ENCODE assay signal across 15 mouse cellular contexts in the genomic region with DNA sequence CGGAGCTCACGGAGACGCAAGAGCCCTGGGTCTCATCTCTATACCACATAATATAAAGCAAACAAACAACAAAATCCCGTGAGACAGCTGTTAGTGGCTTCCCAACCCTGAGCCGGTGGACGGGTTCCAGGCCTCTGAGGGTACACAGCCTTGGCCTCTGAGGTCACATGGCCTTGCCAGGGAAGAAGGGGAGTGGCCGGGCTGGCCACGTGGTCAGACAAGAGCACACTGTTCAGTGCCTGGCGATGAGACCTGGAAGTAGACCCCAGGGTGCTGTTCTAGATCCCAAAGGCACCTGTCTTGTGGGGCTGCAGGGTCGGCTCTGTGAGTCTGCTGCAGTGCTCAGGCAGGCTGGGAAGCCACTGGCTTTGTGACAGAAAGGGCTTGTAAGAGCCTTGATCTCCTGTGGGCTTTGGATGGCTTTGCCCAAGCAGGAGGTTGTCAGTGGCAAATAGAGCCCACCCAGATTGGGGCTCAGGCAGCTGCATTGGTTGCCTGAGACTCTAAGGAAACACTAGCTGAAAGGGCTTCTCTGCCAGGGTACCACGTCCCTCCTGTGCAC. TPM values are rescaled to one million over a fixed set of nuclear protein-coding genes. Genes with fewer than 3 reads are reported as not detected.
DNase-seq lines count a peak whose midpoint lies in the region; ATAC-seq and TF ChIP-seq lines count a peak whose summit lies in the region.
"Had no signal": no experiment of that assay in that cellular context is flagged by ENCODE, and none has a peak within 500 bp of the region (broad histone marks: within the 10 kb centered on the region; RNA-seq: fewer than 3 reads in every experiment).

No protein-coding gene starts in this region.

- ATAC-seq in neural tube, embryonic 13.5 days (ENCODE audit: low read depth), result no peak
- ATAC-seq: midbrain, embryonic 15.5 days had no signal

- H3K27me3 ChIP-seq in heart, embryonic 10.5 days (ENCODE audit: insufficient read depth, poor library complexity, severe bottlenecking), result no peaks in the 10 kb centered on the region
- no peaks in the 10 kb centered on the region for H3K27me3 ChIP-seq in heart, adult 2 months (ENCODE audit: control insufficient read depth, insufficient read depth, low read length)
- no peaks in the 10 kb centered on the region for H3K27me3 ChIP-seq in neural tube, embryonic 13.5 days
- H3K27me3 ChIP-seq: limb, embryonic 15.5 days; midbrain, embryonic 15.5 days had no signal

- H3K9me3 ChIP-seq in heart, embryonic 10.5 days, result no peaks in the 10 kb centered on the region
- no peaks in the 10 kb centered on the region for H3K9me3 ChIP-seq in neural tube, embryonic 13.5 days
- H3K9me3 ChIP-seq: limb, embryonic 15.5 days; midbrain, embryonic 15.5 days had no signal

- intact Hi-C loops in heart, adult 2 months (cut with DNase I), result no loop called here

- TF ChIP-seq CTCF in heart, adult 2 months (IDR thresholded peaks at IDR 0.05), result no peak

- 0 out of 2 replicates have a peak overlapping the region, but pooled peaks have one; percentile 44 for H3K27ac ChIP-seq in heart, embryonic 10.5 days
- no peak overlapping the region for H3K27ac ChIP-seq in heart, adult 2 months
- no peak overlapping the region for H3K27ac ChIP-seq in neural tube, embryonic 13.5 days (replicated peaks)
- H3K27ac ChIP-seq in macrophage, result peak overlapping the region; percentile 97
- H3K27ac ChIP-seq: left cerebral cortex, adult 2 months; limb, embryonic 15.5 days; midbrain, embryonic 15.5 days had no signal

- no peak overlapping the region for H3K9ac ChIP-seq in heart, adult 2 months (ENCODE audit: low read depth, low read length)
- 0 out of 2 replicates have a peak overlapping the region, but pooled peaks have one; percentile 26 for H3K9ac ChIP-seq in neural tube, embryonic 13.5 days
- H3K9ac ChIP-seq: limb, embryonic 15.5 days; midbrain, embryonic 15.5 days had no signal

- no peak for DNase-seq in heart, embryonic 10.5 days (ENCODE audit: low spot score)
- DNase-seq in heart, adult 2 months, result no peak
- no peak for DNase-seq in neural tube, embryonic 10.5 days (ENCODE audit: extremely low spot score, low spot score)
- peak; percentile 76 for DNase-seq in adrenal gland, postnatal 10 days
- DNase-seq in thymus, postnatal 4 days, result no peak
- no peak for DNase-seq in retina, embryonic 14.5 days (ENCODE audit: low spot score)
- DNase-seq: cerebellum, adult 11-12 months; embryo, embryonic 11 days; kidney, adult 18-20 months; thymus, adult 18-20 months had no signal

- no peaks in the 10 kb centered on the region for H3K79me2 ChIP-seq in heart, adult 2 months (replicated peaks; ENCODE audit: control insufficient read depth, insufficient read depth, low read length)
- peaks cover 49% of the 10 kb centered on the region for H3K79me2 ChIP-seq in macrophage (ENCODE audit: inconsistent target)

- 65% methylated on average over 11 of the region's 11 CpGs for WGBS in heart, embryonic 10.5 days
- 72% methylated on average over 11 of the region's 11 CpGs for WGBS in heart, adult 2 months
- WGBS in neural tube, embryonic 13.5 days, result 59% methylated on average over 11 of the region's 11 CpGs
- WGBS in macrophage (ENCODE audit: missing documents), result 59% methylated on average over 9 of the region's 11 CpGs

- no peak for TF ChIP-seq POLR2A in heart, adult 2 months (IDR thresholded peaks at IDR 0.05; ENCODE audit: insufficient read depth, low read depth, low read length)

- no peak overlapping the region for H3K4me2 ChIP-seq in neural tube, embryonic 13.5 days
- H3K4me2 ChIP-seq: limb, embryonic 15.5 days; midbrain, embryonic 15.5 days had no signal

- peaks cover 50% of the 10 kb centered on the region for H3K4me1 ChIP-seq in heart, embryonic 10.5 days
- H3K4me1 ChIP-seq in heart, adult 2 months (ENCODE audit: control insufficient read depth, insufficient read depth, low read length), result peaks cover 8% of the 10 kb centered on the region
- peaks cover 37% of the 10 kb centered on the region for H3K4me1 ChIP-seq in neural tube, embryonic 13.5 days (replicated peaks)

- no peak overlapping the region for H3K4me3 ChIP-seq in heart, embryonic 10.5 days
- H3K4me3 ChIP-seq in heart, adult 2 months, result no peak overlapping the region
- no peak overlapping the region for H3K4me3 ChIP-seq in neural tube, embryonic 13.5 days
- no peak overlapping the region for H3K4me3 ChIP-seq in macrophage (ENCODE audit: inconsistent target)
- H3K4me3 ChIP-seq: left cerebral cortex, adult 2 months; limb, embryonic 15.5 days; midbrain, embryonic 15.5 days had no signal

- no peak for TF ChIP-seq EP300 in heart, adult 2 months (IDR thresholded peaks at IDR 0.05; ENCODE audit: insufficient read depth, low read depth, low read length)

- H3K36me3 ChIP-seq in heart, embryonic 10.5 days, result peaks cover 24% of the 10 kb centered on the region
- H3K36me3 ChIP-seq in heart, adult 2 months (ENCODE audit: control insufficient read depth, insufficient read depth, low read length), result no peaks in the 10 kb centered on the region
- no peaks in the 10 kb centered on the region for H3K36me3 ChIP-seq in neural tube, embryonic 13.5 days
- peaks cover 48% of the 10 kb centered on the region for H3K36me3 ChIP-seq in macrophage (ENCODE audit: inconsistent target)
- H3K36me3 ChIP-seq: limb, embryonic 15.5 days; midbrain, embryonic 15.5 days had no signal

RNA-seq across cellular contexts. Expression of a gene that starts 35.8 kb away (rescaled TPM):
- 8.0 and 9.0 TPM in 2 replicates for polyA plus RNA-seq in heart, embryonic 10.5 days (2016; fragmentation: Nextera tagmentation; extraction: Ambion mirVana)
- total RNA-seq in heart, adult 2 months (2021), result 10 to 100 TPM; 18.6 to 19.9 TPM
- 22.5 and 23.6 TPM in 2 replicates for polyA plus RNA-seq in heart, adult 2 months (2012; rRNA removed)
- 11.3 and 17.1 TPM in 2 replicates for polyA plus RNA-seq in neural tube, embryonic 13.5 days (2015; fragmentation: Nextera tagmentation; extraction: Ambion mirVana)
- total RNA-seq in adrenal gland, postnatal 10 days (2021), result 10 to 100 TPM; 30.8 to 32.9 TPM
- total RNA-seq in macrophage (2018; cell fraction: chromatin; rRNA removed), result 10 to 100 TPM in 20 of 26 experiments, 1 to 10 TPM in 6; 5.2 to 46.0 (median 17.1) TPM
- 10 to 100 TPM; 20.5 to 62.6 (median 35.0) TPM for total RNA-seq in macrophage (2018; cell fraction: cytosol; rRNA removed)
- 10 to 100 TPM; 11.3 to 73.6 (median 34.3) TPM for total RNA-seq in macrophage (2018; cell fraction: nucleus; rRNA removed)
- 33.9 to 45.7 TPM (median 42.5 TPM) in 3 replicates for polyA plus RNA-seq in macrophage (2018)

RNA-seq across cellular contexts. Expression of a gene that starts 52.5 kb away (rescaled TPM):
- polyA plus RNA-seq in heart, embryonic 10.5 days (2016; fragmentation: Nextera tagmentation; extraction: Ambion mirVana), result 155 and 166 TPM in 2 replicates
- 100 to 1,000 TPM; 170 to 191 TPM for total RNA-seq in heart, adult 2 months (2021)
- polyA plus RNA-seq in heart, adult 2 months (2012; rRNA removed), result 196 and 278 TPM in 2 replicates
- polyA plus RNA-seq in neural tube, embryonic 13.5 days (2015; fragmentation: Nextera tagmentation; extraction: Ambion mirVana), result 165 and 172 TPM in 2 replicates
- total RNA-seq in adrenal gland, postnatal 10 days (2021), result 100 to 1,000 TPM in 1 of 2 experiments, 10 to 100 TPM in 1; 99.7 to 124 TPM
- 10 to 100 TPM; 27.3 to 92.7 (median 58.7) TPM for total RNA-seq in macrophage (2018; cell fraction: chromatin; rRNA removed)
- 10 to 100 TPM; 46.0 to 72.3 (median 63.0) TPM for total RNA-seq in macrophage (2018; cell fraction: cytosol; rRNA removed)
- total RNA-seq in macrophage (2018; cell fraction: nucleus; rRNA removed), result 10 to 100 TPM; 29.6 to 94.1 (median 58.5) TPM
- 45.6 to 78.8 TPM (median 65.1 TPM) in 3 replicates for polyA plus RNA-seq in macrophage (2018)

Comparison
In these comparisons a context has a peak if more than half of its experiments do, and no peak if none do; other contexts are left out.
1. H3K27ac ChIP-seq: peak in heart, embryonic 10.5 days (single experiment) and macrophage (single experiment); none in heart, adult 2 months (single experiment) and neural tube, embryonic 13.5 days (single experiment).